Mouse (Mus musculus) limb, embryonic 13.5 days (tissue): ENCODE measurements around the gene Abcb10. TPM values are rescaled to one million over a fixed set of nuclear protein-coding genes. Genes with fewer than 3 reads are reported as not detected.
"Not testable (repeated sequence)": the region's sequence is repeated elsewhere in the genome, so short reads cannot be mapped to it uniquely, and the experiment has no call there.

Experiments
- ATAC-seq: fragments of 200-750 bp; cut with Nextera tagmentation; 2 replicates; pipeline ENCODE4 v1.8.0; 2017; ENCODE audit warnings: low read depth, moderate number of reproducible peaks, moderate TSS enrichment; ENCODE audit not compliant: low FRiP score
- H3K27ac ChIP-seq: fragments of 300-500 bp; sonication (generic); 2 replicates; pipeline ENCODE4 v1.5.1; 2015; ENCODE audit warnings: inconsistent platforms, mild to moderate bottlenecking, moderate library complexity
- H3K27me3 ChIP-seq: fragments of 300-500 bp; sonication (generic); 2 replicates; pipeline ENCODE4 v1.6.1; 2015; ENCODE audit warnings: mild to moderate bottlenecking, inconsistent platforms
- H3K36me3 ChIP-seq: fragments of 300-500 bp; sonication (generic); 2 replicates; pipeline ENCODE4 v1.6.1; 2015; ENCODE audit warnings: inconsistent platforms, mild to moderate bottlenecking, moderate library complexity
- H3K4me1 ChIP-seq: fragments of 300-500 bp; sonication (generic); 2 replicates; pipeline ENCODE4 v1.6.1; 2015; ENCODE audit warnings: inconsistent platforms
- H3K4me2 ChIP-seq: fragments of 300-500 bp; sonication (generic); replicated peaks from 2 replicates; pipeline ENCODE4 v1.6.1; 2015; ENCODE audit warnings: inconsistent platforms, mild to moderate bottlenecking, moderate library complexity
- H3K4me3 ChIP-seq: fragments of 300-500 bp; sonication (generic); 2 replicates; pipeline ENCODE4 v1.5.1; 2015; ENCODE audit warnings: moderate library complexity, mild to moderate bottlenecking, inconsistent platforms
- H3K9ac ChIP-seq: fragments of 300-500 bp; sonication (generic); 2 replicates; pipeline ENCODE4 v1.6.1; 2015; ENCODE audit warnings: mild to moderate bottlenecking, inconsistent platforms
- H3K9me3 ChIP-seq: fragments of 300-500 bp; sonication (generic); 2 replicates; pipeline ENCODE4 v1.6.1; 2016; ENCODE audit warnings: inconsistent platforms
- WGBS: fragments of 180-500 bp; shearing (Covaris S2); methylation state at CpG from one replicate; pipeline ENCODE4 v1.1.7; 2015; 5-methylcytosine and 5-hydroxymethylcytosine counted together
- polyA plus RNA-seq: library from polyadenylated mRNA; unstranded; fragments of >200 nt; fragmentation: Nextera tagmentation; extraction: Ambion mirVana; gene quantifications from 2 replicates; pipeline ENCODE4 v1.2.1, GENCODE M21; 2015

Abcb10 gene
- polyA plus RNA-seq, result 17.0 TPM in 2 replicates

DNA sequence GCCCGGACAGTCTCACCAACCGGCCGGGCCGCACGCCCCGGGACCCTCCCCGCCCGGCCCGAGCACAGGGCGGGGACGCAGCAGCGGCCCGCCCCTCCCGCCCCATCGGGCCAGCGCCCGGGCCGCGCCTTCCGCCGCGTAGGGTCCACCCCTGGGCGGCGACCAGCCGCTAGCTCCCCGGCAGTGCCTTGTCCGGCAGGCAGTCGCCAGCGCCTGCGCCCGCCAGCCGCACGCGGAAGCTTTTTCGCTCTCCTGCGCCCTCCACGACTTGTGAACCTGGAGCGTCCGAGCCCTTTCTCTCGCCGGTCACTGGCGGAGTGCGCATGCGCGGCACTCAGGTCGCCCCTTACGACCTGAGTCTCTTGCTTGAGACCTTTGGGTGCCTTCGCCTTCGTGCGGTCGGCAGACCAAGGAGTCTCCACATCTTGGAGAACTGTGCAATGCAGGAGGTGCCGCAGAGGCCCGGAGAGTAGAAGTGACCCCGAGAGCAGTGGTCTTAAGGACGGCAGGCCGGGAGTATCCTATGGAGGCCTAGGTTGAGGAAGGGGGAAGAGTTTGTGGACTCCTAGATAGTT is at the start of gene Abcb10:
Gene Abcb10, minus strand, starts transcription at position 297 of the 575 bp plus-strand sequence.
- peak; percentile 94 for ATAC-seq
- peak within 1 kb of the TSS; percentile 65 for H3K4me3 ChIP-seq
- H3K36me3 ChIP-seq, result no peaks in the 10 kb centered on the region
- no peaks in the 10 kb centered on the region for H3K27me3 ChIP-seq
- H3K4me2 ChIP-seq, result peak within 1 kb of the TSS; percentile 82
- H3K4me1 ChIP-seq, result peaks cover 19% of the 10 kb centered on the region
- WGBS, result 1% methylated on average over 48 of the region's 56 CpGs
- H3K9ac ChIP-seq, result peak within 1 kb of the TSS; percentile 81
- H3K9me3 ChIP-seq, result no peaks in the 10 kb centered on the region
- H3K27ac ChIP-seq, result peak within 1 kb of the TSS; percentile 80

DNA sequence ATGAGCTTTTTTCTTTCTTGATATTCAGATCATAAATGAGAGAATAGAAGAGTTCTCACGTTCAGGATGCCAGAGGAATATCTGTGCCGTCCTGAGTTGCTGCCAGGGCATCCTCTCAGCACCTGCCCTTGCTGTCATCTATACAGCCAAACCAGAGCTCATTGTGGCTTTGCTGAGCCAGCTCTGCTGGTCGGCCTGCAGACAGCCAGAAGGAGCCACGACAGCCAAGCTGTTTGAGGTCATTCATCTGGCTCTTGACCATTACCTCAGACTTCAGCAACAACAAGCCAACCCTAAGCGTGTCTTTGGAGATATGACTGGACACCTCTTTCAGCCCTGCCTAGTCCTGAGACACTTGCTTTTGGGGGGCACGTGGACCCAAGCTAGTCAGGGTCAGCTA is 44.9 kb upstream of the Abcb10 start:
- Histone ChIP-seq H3K27me3 (no peaks in the 10 kb centered on the region), H3K4me3 (no peak overlapping the region), H3K4me2 (no peak overlapping the region), H3K27ac (no peak overlapping the region), H3K9ac (no peak overlapping the region), H3K4me1 (no peaks in the 10 kb centered on the region), H3K9me3 (no peaks in the 10 kb centered on the region), H3K36me3 (peaks cover 75% of the 10 kb centered on the region)
- ATAC-seq, result no peak
- 92% methylated on average over 6 of the region's 6 CpGs for WGBS

DNA sequence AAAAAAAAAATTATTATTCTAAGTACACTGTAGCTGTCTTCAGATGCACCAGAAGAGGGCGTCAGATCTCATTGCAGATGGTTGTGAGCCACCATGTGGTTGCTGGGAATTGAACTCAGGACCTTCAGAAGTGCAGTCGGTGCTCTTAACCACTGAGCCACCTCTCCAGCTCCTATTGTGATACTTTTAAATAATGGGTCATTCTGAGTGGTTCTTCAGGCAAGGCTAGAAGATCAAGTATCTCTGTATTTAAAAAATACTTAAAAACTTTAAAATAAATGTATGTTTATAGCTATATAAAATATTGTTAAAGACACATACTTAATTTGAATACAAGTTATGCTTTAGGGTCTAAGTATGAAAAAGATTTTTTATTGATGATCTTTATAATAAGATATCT is 43.3 kb upstream of the Abcb10 start:
- peaks cover 67% of the 10 kb centered on the region for H3K36me3 ChIP-seq
- ATAC-seq, H3K27me3 ChIP-seq, H3K9me3 ChIP-seq, H3K4me3 ChIP-seq, H3K27ac ChIP-seq, H3K9ac ChIP-seq, H3K4me1 ChIP-seq, H3K4me2 ChIP-seq: not testable (repeated sequence)
- WGBS, result 74% methylated on average over 2 of the region's 2 CpGs

DNA sequence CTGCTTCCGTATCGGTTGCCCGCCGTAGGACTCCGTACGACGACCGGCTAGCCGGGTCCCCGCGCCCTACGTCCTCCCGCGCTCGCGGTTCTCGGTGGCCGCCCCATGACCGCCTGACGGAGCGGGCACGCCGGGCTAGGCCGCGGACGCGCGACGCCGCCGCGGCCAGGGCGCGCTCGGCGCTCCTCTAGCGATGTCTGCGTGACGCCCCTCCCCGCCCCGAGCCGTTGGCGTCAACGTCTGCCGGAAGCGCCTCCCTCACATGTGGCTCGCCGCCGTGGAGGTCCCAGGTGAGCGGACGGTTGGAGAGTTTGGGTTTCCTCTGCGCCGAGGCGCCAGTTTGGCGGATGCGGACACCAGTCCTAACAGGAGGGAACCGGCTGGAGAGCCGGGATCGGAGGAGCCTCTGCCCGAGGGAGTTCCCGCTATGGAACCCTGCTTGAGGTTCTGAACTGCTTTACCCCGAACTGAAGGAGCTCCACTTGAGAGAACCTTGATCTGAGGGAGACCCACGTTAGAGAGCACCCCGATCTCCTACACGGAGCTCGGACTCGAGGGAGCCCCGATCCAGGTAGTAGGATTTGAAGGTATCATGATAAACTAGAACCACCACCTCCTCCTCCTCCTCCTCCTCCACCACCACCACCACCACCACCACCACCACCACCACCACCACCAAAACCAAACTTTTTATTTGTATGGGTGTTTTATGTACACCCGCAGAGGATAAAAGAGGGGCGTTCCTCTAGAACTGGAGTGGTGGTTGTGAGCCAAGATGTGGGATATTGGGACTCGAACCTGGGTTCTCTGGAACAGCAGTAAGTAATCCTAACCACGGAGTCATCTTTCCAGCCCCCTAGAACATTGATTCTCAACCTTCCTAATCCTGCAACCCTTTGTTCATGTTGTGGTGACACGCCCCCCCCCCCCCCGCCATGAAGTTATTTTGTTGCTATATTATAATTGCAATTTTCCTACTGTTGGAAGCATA is 38.6 kb upstream of the Abcb10 start, which contains the start of the genes Taf5l and Urb2:
Gene Taf5l, minus strand, starts transcription at position 161 of the 991 bp plus-strand sequence.
Gene Urb2, plus strand, starts transcription at position 272 of the 991 bp plus-strand sequence.
- peak within 1 kb of the TSS; percentile 83 for H3K4me3 ChIP-seq
- H3K27me3 ChIP-seq, result no peaks in the 10 kb centered on the region
- under 1% methylated on average over 68 of the region's 74 CpGs for WGBS
- ATAC-seq, result peak; percentile 92
- peaks cover 21% of the 10 kb centered on the region for H3K36me3 ChIP-seq
- peaks cover 35% of the 10 kb centered on the region for H3K4me1 ChIP-seq
- H3K9me3 ChIP-seq, result no peaks in the 10 kb centered on the region
- peak within 1 kb of the TSS; percentile 81 for H3K9ac ChIP-seq
- peak within 1 kb of the TSS; percentile 86; the same call in 1 of the 2 replicates for H3K27ac ChIP-seq
- peak within 1 kb of the TSS; percentile 74 for H3K4me2 ChIP-seq

GRCm38 (mm10) chr8:124020439-124021236 is 37.7 kb upstream of the Abcb10 start:
- Histone ChIP-seq H3K9me3 (no peaks in the 10 kb centered on the region), H3K36me3 (peaks cover 15% of the 10 kb centered on the region), H3K4me3 (peak overlapping the region; percentile 83), H3K27me3 (no peaks in the 10 kb centered on the region), H3K27ac (peak overlapping the region; percentile 86; the same call in 1 of the 2 replicates), H3K4me2 (peak overlapping the region; percentile 74), H3K9ac (peak overlapping the region; percentile 81), H3K4me1 (peaks cover 35% of the 10 kb centered on the region)
- WGBS, result under 1% methylated on average over 57 of the region's 87 CpGs
- peak; percentile 85 for ATAC-seq

- WGBS, result 35% methylated on average over 13 of the region's 13 CpGs
These were observed 36.9 kb upstream of the Abcb10 start for GRCm38 (mm10) chr8:124019782-124020181.

DNA sequence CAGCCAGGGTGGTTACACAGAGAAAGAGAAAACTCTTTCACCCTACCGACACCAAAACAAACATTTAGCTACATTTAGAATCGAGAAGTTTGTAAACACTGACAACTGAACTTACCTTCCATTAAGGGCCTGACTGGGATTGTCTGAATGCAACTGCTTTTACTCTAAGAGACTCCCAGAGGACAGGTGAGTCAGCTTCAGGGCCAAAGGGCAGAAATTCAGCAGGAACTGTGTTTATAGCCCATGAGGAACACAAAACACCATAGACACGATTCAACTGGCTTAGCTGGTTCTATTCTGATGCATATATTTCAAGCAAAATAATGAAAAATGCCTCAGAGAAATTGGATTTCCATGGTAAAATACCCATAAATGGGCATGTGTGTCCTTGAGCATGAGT is 31.8 kb upstream of the Abcb10 start:
- H3K27ac ChIP-seq, result no peak overlapping the region
- H3K9me3 ChIP-seq, result no peaks in the 10 kb centered on the region
- peaks cover 19% of the 10 kb centered on the region for H3K4me1 ChIP-seq
- WGBS, result 86% methylated on average over 3 of the region's 3 CpGs
- no peak overlapping the region for H3K9ac ChIP-seq
- ATAC-seq, result no peak
- H3K4me2 ChIP-seq, result no peak overlapping the region
- H3K27me3 ChIP-seq, result no peaks in the 10 kb centered on the region
- H3K36me3 ChIP-seq, result peaks cover 3% of the 10 kb centered on the region
- no peak overlapping the region for H3K4me3 ChIP-seq

More at GRCm38 (mm10) chr8:124019782-124020181, 36.9 kb upstream of the Abcb10 start:
- Histone ChIP-seq H3K27ac (no peak overlapping the region), H3K27me3 (no peaks in the 10 kb centered on the region), H3K9ac (peak overlapping the region; percentile 81), H3K4me1 (peaks cover 35% of the 10 kb centered on the region), H3K9me3 (no peaks in the 10 kb centered on the region), H3K4me3 (peak overlapping the region; percentile 83), H3K4me2 (peak overlapping the region; percentile 74), H3K36me3 (peaks cover 8% of the 10 kb centered on the region)
- ATAC-seq, result no peak

GRCm38 (mm10) chr8:124014299-124014698 is 31.4 kb upstream of the Abcb10 start:
- not testable (repeated sequence) for H3K9me3 ChIP-seq, ATAC-seq, H3K27me3 ChIP-seq, H3K27ac ChIP-seq, H3K9ac ChIP-seq, H3K4me3 ChIP-seq, H3K36me3 ChIP-seq, H3K4me2 ChIP-seq
- WGBS, result 91% methylated on average over 7 of the region's 7 CpGs
- peaks cover 14% of the 10 kb centered on the region for H3K4me1 ChIP-seq

DNA sequence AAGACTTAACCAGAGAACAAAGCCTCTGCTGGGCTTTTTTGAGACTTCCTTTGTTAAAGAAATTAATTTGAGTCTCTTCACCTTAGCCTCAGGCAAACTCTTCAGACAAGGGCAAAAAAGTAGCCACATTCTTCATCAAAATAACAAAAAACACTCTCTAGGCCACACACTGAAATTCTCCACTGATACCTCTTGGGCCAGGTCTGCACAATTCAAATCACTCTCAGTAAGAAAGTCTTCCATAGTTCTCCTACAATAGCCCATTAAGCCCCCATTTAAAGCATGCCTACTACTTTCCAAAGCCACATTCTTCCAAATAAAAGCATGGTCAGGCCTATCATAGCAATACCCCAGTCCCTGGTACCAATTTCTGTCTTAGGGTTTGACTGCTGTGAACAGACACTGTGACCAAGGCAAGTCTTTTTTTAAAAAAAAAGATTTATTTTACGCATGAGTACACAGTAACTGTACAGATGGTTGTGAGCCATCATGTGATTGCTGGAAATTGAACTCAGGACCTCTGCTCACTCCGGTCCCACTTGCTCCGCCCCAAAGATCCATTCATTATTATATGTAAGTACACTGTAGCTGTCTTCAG is 29.2 kb upstream of the Abcb10 start:
- Histone ChIP-seq H3K4me2 (no peak overlapping the region), H3K27ac (no peak overlapping the region), H3K27me3 (no peaks in the 10 kb centered on the region), H3K9ac (no peak overlapping the region), H3K9me3 (no peaks in the 10 kb centered on the region), H3K4me1 (no peaks in the 10 kb centered on the region), H3K36me3 (peaks cover 29% of the 10 kb centered on the region), H3K4me3 (no peak overlapping the region)
- no peak for ATAC-seq
- WGBS, result 98% methylated on average over 3 of the region's 3 CpGs

- no peak for ATAC-seq
- Histone ChIP-seq H3K9me3 (no peaks in the 10 kb centered on the region), H3K27ac (no peak overlapping the region), H3K9ac (no peak overlapping the region), H3K4me3 (no peak overlapping the region), H3K4me2 (no peak overlapping the region), H3K4me1 (no peaks in the 10 kb centered on the region), H3K36me3 (peaks cover 34% of the 10 kb centered on the region), H3K27me3 (no peaks in the 10 kb centered on the region)
- WGBS, result 82% methylated on average over 3 of the region's 3 CpGs
These were observed 28.7 kb upstream of the Abcb10 start for GRCm38 (mm10) chr8:124011580-124011979.

- Histone ChIP-seq H3K9me3 (no peaks in the 10 kb centered on the region), H3K4me1 (no peaks in the 10 kb centered on the region), H3K27me3 (no peaks in the 10 kb centered on the region), H3K27ac (no peak overlapping the region), H3K4me3 (no peak overlapping the region), H3K4me2 (no peak overlapping the region), H3K9ac (no peak overlapping the region), H3K36me3 (peaks cover 72% of the 10 kb centered on the region)
- no peak for ATAC-seq
- 56% methylated on average over 6 of the region's 6 CpGs for WGBS
These were observed 24.9 kb upstream of the Abcb10 start for GRCm38 (mm10) chr8:124007829-124008228.
